Mouse (Mus musculus) midbrain, embryonic 12.5 days (tissue): ENCODE measurements around the gene Cadm3. TPM values are rescaled to one million over a fixed set of nuclear protein-coding genes. Genes with fewer than 3 reads are reported as not detected.
"Not testable (repeated sequence)": the region's sequence is repeated elsewhere in the genome, so short reads cannot be mapped to it uniquely, and the experiment has no call there.

Experiments used
- ATAC-seq: fragments of 200-750 bp; cut with Nextera tagmentation; 2 replicates; pipeline ENCODE4 v1.8.0; 2017; ENCODE audit warnings: low read depth, moderate TSS enrichment, moderate library complexity; ENCODE audit not compliant: low FRiP score
- H3K27ac ChIP-seq: fragments of 300-500 bp; sonication (generic); replicated peaks from 2 replicates; pipeline ENCODE4 v1.5.1; 2016; ENCODE audit warnings: mild to moderate bottlenecking
- H3K27me3 ChIP-seq: fragments of 300-500 bp; sonication (generic); 2 replicates; pipeline ENCODE4 v1.6.1; 2016; ENCODE audit warnings: mild to moderate bottlenecking
- H3K36me3 ChIP-seq: fragments of 300-500 bp; sonication (generic); 2 replicates; pipeline ENCODE4 v1.6.1; 2016
- H3K4me1 ChIP-seq: fragments of 300-500 bp; sonication (generic); 2 replicates; pipeline ENCODE4 v1.6.1; 2016
- H3K4me2 ChIP-seq: fragments of 300-500 bp; sonication (generic); replicated peaks from 2 replicates; pipeline ENCODE4 v1.6.1; 2016; ENCODE audit warnings: mild to moderate bottlenecking, moderate library complexity
- H3K4me3 ChIP-seq: fragments of 300-500 bp; sonication (generic); 2 replicates; pipeline ENCODE4 v1.5.1; 2016; ENCODE audit warnings: mild to moderate bottlenecking
- H3K9ac ChIP-seq: fragments of 300-500 bp; sonication (generic); replicated peaks from 2 replicates; pipeline ENCODE4 v1.6.1; 2016; ENCODE audit warnings: mild to moderate bottlenecking, moderate library complexity
- H3K9me3 ChIP-seq: fragments of 300-500 bp; sonication (generic); 2 replicates; pipeline ENCODE4 v1.6.1; 2016; ENCODE audit warnings: mild to moderate bottlenecking
- WGBS: fragments of 180-500 bp; shearing (Covaris S2); methylation state at CpG from one replicate; pipeline ENCODE4 v1.1.7; 2016; 5-methylcytosine and 5-hydroxymethylcytosine counted together
- polyA plus RNA-seq: library from polyadenylated mRNA; unstranded; fragments of >200 nt; fragmentation: Nextera tagmentation; extraction: Ambion mirVana; gene quantifications from 2 replicates; pipeline ENCODE4 v1.2.1, GENCODE M21; 2016

Cadm3 gene
- polyA plus RNA-seq, 1 experiment from 2014 or later, result 22.8 TPM

DNA sequence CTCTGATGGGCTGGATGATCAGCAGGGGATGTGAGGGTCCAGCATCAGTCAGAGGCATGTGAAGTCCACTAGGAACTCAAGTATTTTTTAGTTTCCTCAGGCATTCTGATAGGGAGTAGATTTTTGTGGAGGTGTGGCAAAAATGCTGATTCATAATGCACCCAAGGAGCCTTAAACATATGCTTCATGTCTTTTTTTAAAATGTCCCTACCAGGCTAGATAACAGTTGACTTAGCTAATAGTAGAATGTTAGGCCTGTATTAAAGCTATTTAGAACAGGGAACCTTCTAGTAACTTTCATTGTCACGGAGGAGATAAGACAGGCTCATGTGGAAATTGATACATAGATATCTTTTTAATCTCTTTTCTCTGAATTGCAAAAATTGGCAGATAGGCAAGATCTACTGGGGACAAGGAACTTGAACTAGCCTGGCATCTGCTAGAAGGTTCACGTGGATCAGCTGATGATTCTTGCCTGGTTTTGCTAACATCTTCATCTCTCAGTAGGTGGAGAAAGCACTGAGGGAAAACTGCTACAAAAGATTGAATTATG is 49.5 kb downstream of the Cadm3 start:
- 84% methylated on average over 2 of the region's 2 CpGs for WGBS
- no peak for ATAC-seq

DNA sequence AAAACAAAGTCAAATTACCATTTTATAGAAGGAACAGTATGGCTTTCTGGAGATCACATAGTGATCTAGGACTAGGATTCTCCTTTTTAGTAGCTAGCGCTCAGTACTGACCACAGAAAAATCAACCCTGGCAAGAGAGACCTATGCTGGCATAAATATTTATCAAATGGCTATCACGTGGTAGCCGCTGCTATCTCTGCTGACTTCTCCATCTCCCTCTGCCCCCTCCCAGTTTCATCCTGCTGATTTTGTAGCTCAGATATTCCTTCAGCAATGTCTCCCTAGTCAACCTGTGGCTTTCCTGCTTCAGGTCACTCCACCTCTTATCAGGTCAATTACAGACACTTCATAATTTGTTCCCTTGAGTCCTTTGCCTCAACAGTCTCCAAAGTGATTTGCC is 51.8 kb downstream of the Cadm3 start:
- no peak overlapping the region for H3K4me2 ChIP-seq
- no peaks in the 10 kb centered on the region for H3K9me3 ChIP-seq
- WGBS, result 88% methylated on average over 3 of the region's 3 CpGs

More for the DNA sequence above, 49.5 kb downstream of the Cadm3 start:
- no peak overlapping the region for H3K4me2 ChIP-seq
- no peaks in the 10 kb centered on the region for H3K36me3 ChIP-seq
- H3K4me3 ChIP-seq, result no peak overlapping the region
- no peaks in the 10 kb centered on the region for H3K9me3 ChIP-seq
- H3K27me3 ChIP-seq, result no peaks in the 10 kb centered on the region
- H3K4me1 ChIP-seq, result 0 out of 2 replicates have a peak, but pooled peaks cover 7% of the 10 kb centered on the region
- H3K27ac ChIP-seq, result no peak overlapping the region
- H3K9ac ChIP-seq, result no peak overlapping the region

GRCm38 (mm10) chr1:173313535-173314050 is 53.9 kb downstream of the Cadm3 start:
- not testable (repeated sequence) for H3K4me1 ChIP-seq, H3K9ac ChIP-seq, H3K27me3 ChIP-seq, H3K36me3 ChIP-seq, H3K4me3 ChIP-seq, ATAC-seq, H3K9me3 ChIP-seq, H3K27ac ChIP-seq, H3K4me2 ChIP-seq
- 88% methylated on average over 7 of the region's 7 CpGs for WGBS

More for the DNA sequence above, 51.8 kb downstream of the Cadm3 start:
- ATAC-seq, result no peak
- no peak overlapping the region for H3K27ac ChIP-seq
- H3K27me3 ChIP-seq, result no peaks in the 10 kb centered on the region
- no peak overlapping the region for H3K9ac ChIP-seq
- H3K4me1 ChIP-seq, result no peaks in the 10 kb centered on the region
- H3K4me3 ChIP-seq, result no peak overlapping the region
- H3K36me3 ChIP-seq, result no peaks in the 10 kb centered on the region

DNA sequence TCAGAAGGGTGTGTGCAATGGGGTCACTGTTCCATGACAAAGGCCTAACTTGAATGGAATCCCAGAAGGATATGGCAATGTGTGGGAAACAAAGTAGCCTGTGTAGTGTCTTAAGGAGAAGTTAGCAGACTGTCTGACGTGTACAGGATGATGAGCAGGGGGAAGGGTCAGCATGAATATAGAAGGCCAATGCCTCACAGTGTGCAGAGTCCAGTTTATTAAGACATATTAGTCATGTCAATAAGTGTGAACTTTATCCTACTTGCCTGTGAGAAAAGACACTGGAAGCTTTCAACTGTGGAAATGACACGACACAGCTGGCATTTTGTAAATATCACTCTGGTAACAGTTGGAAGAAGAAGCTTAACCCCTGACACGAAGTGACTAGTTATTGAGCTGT is 64.7 kb downstream of the Cadm3 start:
- not testable (repeated sequence) for H3K27me3 ChIP-seq, H3K4me3 ChIP-seq, H3K4me2 ChIP-seq, ATAC-seq, H3K36me3 ChIP-seq, H3K4me1 ChIP-seq, H3K9ac ChIP-seq, H3K9me3 ChIP-seq, H3K27ac ChIP-seq
- 55% methylated on average over 3 of the region's 3 CpGs for WGBS

Other genes with a start within 250 kb of the Cadm3 start
- gene Olfr1408, start 230.3 kb downstream of the Cadm3 start, polyA plus RNA-seq, result not detected in 2 replicates
- not detected in 2 replicates for gene Olfr1406, start 177.1 kb downstream of the Cadm3 start, polyA plus RNA-seq
- gene Olfr218, start 169.9 kb downstream of the Cadm3 start, polyA plus RNA-seq, result not detected in 2 replicates
- not detected in 2 replicates for gene Olfr1404, start 155.3 kb downstream of the Cadm3 start, polyA plus RNA-seq
- gene Fcer1a, start 140.5 kb downstream of the Cadm3 start, polyA plus RNA-seq, result not detected in 2 replicates
- gene Olfr418, start 101.7 kb downstream of the Cadm3 start, polyA plus RNA-seq, result not detected in 2 replicates
- gene Mptx2, start 89.9 kb downstream of the Cadm3 start, polyA plus RNA-seq, result not detected in 2 replicates
- gene Ackr1, start 33.9 kb downstream of the Cadm3 start, polyA plus RNA-seq, result 7.1 and 7.3 TPM in 2 replicates
- 6.4 and 7.0 TPM in 2 replicates for gene Aim2, start 16.8 kb downstream of the Cadm3 start, polyA plus RNA-seq
- 0.08 TPM in 1 of 2 replicates, not detected in the other for gene Ifi206, start 123.3 kb upstream of the Cadm3 start, polyA plus RNA-seq
- gene Ifi214, start 168.3 kb upstream of the Cadm3 start, polyA plus RNA-seq, result not detected in 2 replicates
- not detected in 2 replicates for gene Ifi213, start 231.6 kb upstream of the Cadm3 start, polyA plus RNA-seq